Mouse (Mus musculus): ENCODE data around the gene Atp8b3.

DNA sequence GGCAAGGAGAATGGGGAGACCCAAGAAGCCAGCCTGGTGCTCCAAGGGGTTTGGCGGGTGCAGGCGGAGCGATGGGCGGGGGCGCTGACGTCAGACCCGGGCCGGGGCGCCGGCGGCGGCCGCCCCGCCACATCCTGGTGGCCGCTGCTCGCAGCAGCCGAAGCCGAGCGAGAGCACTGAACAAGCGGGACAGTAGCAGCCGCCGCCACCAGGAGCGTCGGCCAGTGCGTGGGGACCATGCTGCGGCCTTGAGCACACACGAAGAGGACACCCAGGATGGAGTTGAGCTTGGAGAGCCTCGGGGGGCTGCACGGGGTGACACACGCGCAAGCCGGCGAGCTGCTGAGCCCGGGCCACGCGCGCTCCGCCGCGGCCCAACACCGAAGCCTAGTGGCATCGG is 44.2 kb downstream of the Atp8b3 start, which contains the start of gene Onecut3:
- TF ChIP-seq CTCF (IDR thresholded peaks at IDR 0.05; ENCODE audit: low read depth) (no peak), EP300 (IDR thresholded peaks at IDR 0.05; ENCODE audit: low read depth) (no peak)
